Mouse (Mus musculus) limb, embryonic 13.5 days (tissue): ENCODE data around the gene Cdh4. TPM values are rescaled to one million over a fixed set of nuclear protein-coding genes. Genes with fewer than 3 reads are reported as not detected.

Experiments used
- ATAC-seq: fragments of 200-750 bp; cut with Nextera tagmentation; 2 replicates; pipeline ENCODE4 v1.8.0; 2017; ENCODE audit warnings: low read depth, moderate number of reproducible peaks, moderate TSS enrichment; ENCODE audit not compliant: low FRiP score
- H3K27ac ChIP-seq: fragments of 300-500 bp; sonication (generic); 2 replicates; pipeline ENCODE4 v1.5.1; 2015; ENCODE audit warnings: inconsistent platforms, mild to moderate bottlenecking, moderate library complexity
- H3K27me3 ChIP-seq: fragments of 300-500 bp; sonication (generic); 2 replicates; pipeline ENCODE4 v1.6.1; 2015; ENCODE audit warnings: mild to moderate bottlenecking, inconsistent platforms
- H3K36me3 ChIP-seq: fragments of 300-500 bp; sonication (generic); 2 replicates; pipeline ENCODE4 v1.6.1; 2015; ENCODE audit warnings: inconsistent platforms, mild to moderate bottlenecking, moderate library complexity
- H3K4me1 ChIP-seq: fragments of 300-500 bp; sonication (generic); 2 replicates; pipeline ENCODE4 v1.6.1; 2015; ENCODE audit warnings: inconsistent platforms
- H3K4me2 ChIP-seq: fragments of 300-500 bp; sonication (generic); replicated peaks from 2 replicates; pipeline ENCODE4 v1.6.1; 2015; ENCODE audit warnings: inconsistent platforms, mild to moderate bottlenecking, moderate library complexity
- H3K4me3 ChIP-seq: fragments of 300-500 bp; sonication (generic); 2 replicates; pipeline ENCODE4 v1.5.1; 2015; ENCODE audit warnings: moderate library complexity, mild to moderate bottlenecking, inconsistent platforms
- H3K9ac ChIP-seq: fragments of 300-500 bp; sonication (generic); 2 replicates; pipeline ENCODE4 v1.6.1; 2015; ENCODE audit warnings: mild to moderate bottlenecking, inconsistent platforms
- H3K9me3 ChIP-seq: fragments of 300-500 bp; sonication (generic); 2 replicates; pipeline ENCODE4 v1.6.1; 2016; ENCODE audit warnings: inconsistent platforms
- WGBS: fragments of 180-500 bp; shearing (Covaris S2); methylation state at CpG from one replicate; pipeline ENCODE4 v1.1.7; 2015; 5-methylcytosine and 5-hydroxymethylcytosine counted together
- polyA plus RNA-seq: library from polyadenylated mRNA; unstranded; fragments of >200 nt; fragmentation: Nextera tagmentation; extraction: Ambion mirVana; gene quantifications from 2 replicates; pipeline ENCODE4 v1.2.1, GENCODE M21; 2015

Gene Cdh4
- polyA plus RNA-seq, 1 experiment from 2014 or later = 12.2 TPM

GRCm38 (mm10) chr2:179762521-179763305 lies 320.5 kb downstream of the Cdh4 start:
- WGBS = 61% methylated on average over 13 of the region's 13 CpGs
- H3K9me3 ChIP-seq = no peaks in the 10 kb centered on the region
- H3K36me3 ChIP-seq = no peaks in the 10 kb centered on the region
- H3K4me2 ChIP-seq = no peak overlapping the region
- H3K4me1 ChIP-seq = peaks cover 30% of the 10 kb centered on the region
- no peak overlapping the region for H3K4me3 ChIP-seq
- ATAC-seq = 0 out of 2 replicates have a peak, but pooled peaks have one; percentile 26
- H3K27me3 ChIP-seq = peaks cover 33% of the 10 kb centered on the region
- no peak overlapping the region for H3K27ac ChIP-seq
- 0 out of 2 replicates have a peak overlapping the region, but pooled peaks have one; percentile 9 for H3K9ac ChIP-seq

GRCm38 (mm10) chr2:179764460-179764859 lies 322.2 kb downstream of the Cdh4 start:
- peaks cover 46% of the 10 kb centered on the region for H3K27me3 ChIP-seq
- no peaks in the 10 kb centered on the region for H3K9me3 ChIP-seq
- H3K9ac ChIP-seq = no peak overlapping the region
- no peak overlapping the region for H3K27ac ChIP-seq
- H3K4me3 ChIP-seq = no peak overlapping the region
- no peak overlapping the region for H3K4me2 ChIP-seq
- peaks cover 39% of the 10 kb centered on the region for H3K4me1 ChIP-seq
- no peak for ATAC-seq
- no peaks in the 10 kb centered on the region for H3K36me3 ChIP-seq
- 88% methylated on average over 2 of the region's 2 CpGs for WGBS

GRCm38 (mm10) chr2:179766664-179767526 lies 324.7 kb downstream of the Cdh4 start:
- ATAC-seq = no peak
- H3K4me3 ChIP-seq = no peak overlapping the region
- peaks cover 46% of the 10 kb centered on the region for H3K27me3 ChIP-seq
- no peak overlapping the region for H3K9ac ChIP-seq
- 28% methylated on average over 16 of the region's 16 CpGs for WGBS
- H3K9me3 ChIP-seq = no peaks in the 10 kb centered on the region
- H3K36me3 ChIP-seq = no peaks in the 10 kb centered on the region
- H3K4me2 ChIP-seq = no peak overlapping the region
- H3K27ac ChIP-seq = no peak overlapping the region
- peaks cover 37% of the 10 kb centered on the region for H3K4me1 ChIP-seq

- no peak for ATAC-seq
- Histone ChIP-seq H3K4me3 (no peak overlapping the region), H3K36me3 (no peaks in the 10 kb centered on the region)
Observed at GRCm38 (mm10) chr2:179767527-179767849, 325.3 kb downstream of the Cdh4 start.

GRCm38 (mm10) chr2:179769137-179769536 lies 326.9 kb downstream of the Cdh4 start:
- no peak overlapping the region for H3K4me2 ChIP-seq
- H3K27ac ChIP-seq = no peak overlapping the region
- ATAC-seq = peak; percentile 42
- no peaks in the 10 kb centered on the region for H3K9me3 ChIP-seq
- H3K27me3 ChIP-seq = peaks cover 46% of the 10 kb centered on the region
- no peak overlapping the region for H3K4me3 ChIP-seq
- no peaks in the 10 kb centered on the region for H3K36me3 ChIP-seq
- WGBS = 60% methylated on average over 5 of the region's 5 CpGs
- no peak overlapping the region for H3K9ac ChIP-seq
- peaks cover 30% of the 10 kb centered on the region for H3K4me1 ChIP-seq

More at GRCm38 (mm10) chr2:179767527-179767849, 325.3 kb downstream of the Cdh4 start:
- 8% methylated on average over 9 of the region's 9 CpGs for WGBS
- peaks cover 46% of the 10 kb centered on the region for H3K27me3 ChIP-seq
- H3K4me2 ChIP-seq = no peak overlapping the region
- H3K9ac ChIP-seq = no peak overlapping the region
- no peak overlapping the region for H3K27ac ChIP-seq
- no peaks in the 10 kb centered on the region for H3K9me3 ChIP-seq
- H3K4me1 ChIP-seq = peaks cover 31% of the 10 kb centered on the region

GRCm38 (mm10) chr2:179769943-179770342 lies 327.7 kb downstream of the Cdh4 start:
- Histone ChIP-seq H3K4me2 (no peak overlapping the region), H3K27ac (no peak overlapping the region), H3K4me1 (peaks cover 38% of the 10 kb centered on the region), H3K9ac (no peak overlapping the region), H3K4me3 (no peak overlapping the region), H3K36me3 (no peaks in the 10 kb centered on the region), H3K27me3 (peaks cover 38% of the 10 kb centered on the region), H3K9me3 (no peaks in the 10 kb centered on the region)
- 70% methylated on average over 8 of the region's 8 CpGs for whole genome bisulfite sequencing
- ATAC-seq = no peak

- H3K27ac ChIP-seq = no peak overlapping the region; the same call in 1 of the 2 replicates
- H3K4me1 ChIP-seq = peaks cover 24% of the 10 kb centered on the region
- 15% methylated on average over 13 of the region's 13 CpGs for WGBS
- no peak overlapping the region for H3K9ac ChIP-seq
- no peaks in the 10 kb centered on the region for H3K36me3 ChIP-seq
- H3K9me3 ChIP-seq = no peaks in the 10 kb centered on the region
- no peak overlapping the region for H3K4me3 ChIP-seq
- H3K27me3 ChIP-seq = peaks cover under 1% of the 10 kb centered on the region; the same call in 1 of the 2 replicates
- no peak overlapping the region for H3K4me2 ChIP-seq
- peak; percentile 62 for ATAC-seq
Observed at GRCm38 (mm10) chr2:179774440-179775110, 332.3 kb downstream of the Cdh4 start.

GRCm38 (mm10) chr2:179775999-179776705 lies 333.9 kb downstream of the Cdh4 start:
- no peak for ATAC-seq
- H3K4me3 ChIP-seq = no peak overlapping the region
- 67% methylated on average over 10 of the region's 10 CpGs for WGBS
- H3K36me3 ChIP-seq = no peaks in the 10 kb centered on the region
- H3K4me2 ChIP-seq = no peak overlapping the region
- H3K27ac ChIP-seq = no peak overlapping the region
- peaks cover 24% of the 10 kb centered on the region for H3K4me1 ChIP-seq
- peaks cover 8% of the 10 kb centered on the region; the same call in 1 of the 2 replicates for H3K27me3 ChIP-seq
- no peaks in the 10 kb centered on the region for H3K9me3 ChIP-seq
- no peak overlapping the region for H3K9ac ChIP-seq

GRCm38 (mm10) chr2:179779266-179779665 lies 337.0 kb downstream of the Cdh4 start:
- Histone ChIP-seq H3K4me1 (peaks cover 22% of the 10 kb centered on the region), H3K36me3 (no peaks in the 10 kb centered on the region), H3K27ac (no peak overlapping the region), H3K9me3 (no peaks in the 10 kb centered on the region), H3K4me2 (no peak overlapping the region), H3K27me3 (peaks cover 8% of the 10 kb centered on the region; the same call in 1 of the 2 replicates), H3K9ac (no peak overlapping the region), H3K4me3 (no peak overlapping the region)
- WGBS = 60% methylated on average over 9 of the region's 9 CpGs
- ATAC-seq = no peak

- no peaks in the 10 kb centered on the region for H3K36me3 ChIP-seq
- H3K4me2 ChIP-seq = no peak overlapping the region
- peaks cover 8% of the 10 kb centered on the region; the same call in 1 of the 2 replicates for H3K27me3 ChIP-seq
- H3K9me3 ChIP-seq = no peaks in the 10 kb centered on the region
- ATAC-seq = no peak
- H3K9ac ChIP-seq = no peak overlapping the region
- peaks cover 7% of the 10 kb centered on the region; the same call in 1 of the 2 replicates for H3K4me1 ChIP-seq
- 33% methylated on average over 4 of the region's 4 CpGs for WGBS
- H3K4me3 ChIP-seq = no peak overlapping the region
- H3K27ac ChIP-seq = no peak overlapping the region
Observed at GRCm38 (mm10) chr2:179780961-179781360, 338.7 kb downstream of the Cdh4 start.

- Histone ChIP-seq H3K4me3 (no peak overlapping the region), H3K9me3 (no peaks in the 10 kb centered on the region), H3K27me3 (no peaks in the 10 kb centered on the region), H3K36me3 (no peaks in the 10 kb centered on the region), H3K4me2 (no peak overlapping the region), H3K4me1 (peaks cover 14% of the 10 kb centered on the region), H3K9ac (no peak overlapping the region), H3K27ac (no peak overlapping the region)
- ATAC-seq = no peak
- WGBS = 62% methylated on average over 18 of the region's 18 CpGs
Observed at GRCm38 (mm10) chr2:179787256-179787655, 345.0 kb downstream of the Cdh4 start.
